Comparison of ENCODE assay signal across 8 mouse cellular contexts in the genomic region with DNA sequence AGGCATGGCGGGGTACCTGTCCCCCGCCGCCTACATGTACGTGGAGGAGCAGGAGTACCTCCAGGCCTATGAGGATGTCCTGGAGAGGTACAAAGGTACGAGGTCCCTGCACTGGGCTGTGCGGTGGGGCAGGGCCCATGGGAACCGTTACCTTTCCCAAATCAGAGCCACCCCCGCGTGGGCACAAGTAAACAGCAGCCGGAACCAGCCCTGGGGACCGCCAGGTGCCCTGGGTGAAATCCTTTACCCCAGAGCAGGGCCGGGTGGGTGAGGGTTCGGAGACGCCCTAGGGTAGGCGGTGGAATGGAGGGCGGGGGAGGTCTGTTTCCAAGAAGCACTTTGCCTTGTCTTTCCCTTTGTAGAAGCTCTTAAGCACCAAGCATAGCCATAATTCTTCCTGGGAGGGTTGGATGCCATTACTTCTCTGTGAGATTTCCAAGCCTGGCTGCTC.
DNase-seq lines count a peak whose midpoint lies in the region; ATAC-seq and TF ChIP-seq lines count a peak whose summit lies in the region.

No protein-coding gene starts in this region.

- no peaks in the 10 kb centered on the region for H3K27me3 ChIP-seq in liver, adult 2 months (ENCODE audit: control insufficient read depth, insufficient read depth, low read length)
- H3K27me3 ChIP-seq in forebrain, embryonic 14.5 days (replicated peaks; ENCODE audit: control insufficient read depth, insufficient read depth, low read length): no peaks in the 10 kb centered on the region
- peaks cover 10% of the 10 kb centered on the region; the same call in 1 of the 2 replicates for H3K27me3 ChIP-seq in intestine, postnatal 0 days (replicated peaks; ENCODE audit: control insufficient read depth, insufficient read depth, low read length)
- no peaks in the 10 kb centered on the region for H3K27me3 ChIP-seq in midbrain, postnatal 0 days (ENCODE audit: insufficient read depth, low read length)

- TF ChIP-seq CTCF in liver, adult 2 months (IDR thresholded peaks at IDR 0.05; ENCODE audit: low read depth, low read length): no peak
- no peak for TF ChIP-seq CTCF in intestine, postnatal 0 days (IDR thresholded peaks at IDR 0.05; ENCODE audit: low read depth)
- no peak for TF ChIP-seq CTCF in midbrain, postnatal 0 days (IDR thresholded peaks at IDR 0.05)

- ATAC-seq in forebrain, embryonic 14.5 days: peak; percentile 58
- ATAC-seq in intestine, postnatal 0 days: peak; percentile 22; the same call in 1 of the 2 replicates
- ATAC-seq in midbrain, postnatal 0 days (ENCODE audit: low FRiP score): peak; percentile 29; the same call in 1 of the 2 replicates

- peak overlapping the region; percentile 95 for H3K4me2 ChIP-seq in forebrain, embryonic 14.5 days (ENCODE audit: low read length)
- H3K4me2 ChIP-seq in intestine, postnatal 0 days (replicated peaks; ENCODE audit: low read depth): peak overlapping the region; percentile 88
- peak overlapping the region; percentile 87 for H3K4me2 ChIP-seq in midbrain, postnatal 0 days (ENCODE audit: low read depth, low read length, poor library complexity, severe bottlenecking)

- TF ChIP-seq POLR2A in liver, adult 2 months (IDR thresholded peaks at IDR 0.05; ENCODE audit: extremely low read depth, insufficient read depth, low read length): no peak

- H3K4me3 ChIP-seq in liver, adult 2 months (ENCODE audit: insufficient read depth, low read depth, low read length): peak overlapping the region; percentile 72
- H3K4me3 ChIP-seq in forebrain, embryonic 14.5 days (ENCODE audit: low read depth, low read length): peak overlapping the region; percentile 74
- peak overlapping the region; percentile 64 for H3K4me3 ChIP-seq in intestine, postnatal 0 days (ENCODE audit: low read depth, low read length)
- peak overlapping the region; percentile 80 for H3K4me3 ChIP-seq in midbrain, postnatal 0 days (ENCODE audit: low read depth, low read length)

- WGBS in liver, adult 2 months: 17% methylated on average over 16 of the region's 16 CpGs
- WGBS in forebrain, embryonic 14.5 days: 1% methylated on average over 16 of the region's 16 CpGs
- WGBS in intestine, postnatal 0 days: 4% methylated on average over 16 of the region's 16 CpGs
- 4% methylated on average over 13 of the region's 16 CpGs for WGBS in midbrain, postnatal 0 days

- H3K4me1 ChIP-seq in liver, adult 2 months (ENCODE audit: control insufficient read depth, insufficient read depth, low read length): 0 out of 2 replicates have a peak, but pooled peaks cover 2% of the 10 kb centered on the region
- H3K4me1 ChIP-seq in forebrain, embryonic 14.5 days (ENCODE audit: control insufficient read depth, insufficient read depth, low read length): peaks cover 17% of the 10 kb centered on the region
- H3K4me1 ChIP-seq in intestine, postnatal 0 days (replicated peaks; ENCODE audit: control insufficient read depth, insufficient read depth, low read length): no peaks in the 10 kb centered on the region
- H3K4me1 ChIP-seq in midbrain, postnatal 0 days (ENCODE audit: insufficient read depth, low read length): peaks cover 10% of the 10 kb centered on the region

- H3K79me2 ChIP-seq in liver, adult 2 months (ENCODE audit: control insufficient read depth, insufficient read depth, low read length): no peaks in the 10 kb centered on the region

- H3K36me3 ChIP-seq in liver, adult 2 months (ENCODE audit: control insufficient read depth, insufficient read depth, low read length): no peaks in the 10 kb centered on the region
- no peaks in the 10 kb centered on the region for H3K36me3 ChIP-seq in forebrain, embryonic 14.5 days (ENCODE audit: control insufficient read depth, insufficient read depth, low read length)
- no peaks in the 10 kb centered on the region for H3K36me3 ChIP-seq in intestine, postnatal 0 days (ENCODE audit: control insufficient read depth, insufficient read depth)
- H3K36me3 ChIP-seq in midbrain, postnatal 0 days (ENCODE audit: insufficient read depth, low read length): no peaks in the 10 kb centered on the region

- intact Hi-C loops in gastrocnemius, postnatal 14 days (cut with DNase I; ENCODE audit: low total_unique reads): no loop called here

- no peak for DNase-seq in liver, adult 2 months (ENCODE audit: extremely low read depth, low read depth, low spot score)
- DNase-seq in liver: no peak
- peak; percentile 41 for DNase-seq in adrenal gland, postnatal 10 days
- DNase-seq in forebrain, embryonic 14.5 days (ENCODE audit: low spot score): peak; percentile 40
- DNase-seq in midbrain, postnatal 0 days (ENCODE audit: low spot score): peak; percentile 21
- DNase-seq in natural killer cell, adult 2 months (ENCODE audit: low spot score in 2 of 2): no peak
- DNase-seq in gastrocnemius, postnatal 14 days: no peak

- H3K9ac ChIP-seq in liver, adult 2 months (ENCODE audit: low read depth, low read length): peak overlapping the region; percentile 44
- H3K9ac ChIP-seq in forebrain, embryonic 14.5 days (ENCODE audit: low read length): peak overlapping the region; percentile 88
- H3K9ac ChIP-seq in intestine, postnatal 0 days (ENCODE audit: low read depth, low read length): peak overlapping the region; percentile 51
- peak overlapping the region; percentile 79 for H3K9ac ChIP-seq in midbrain, postnatal 0 days (replicated peaks; ENCODE audit: low read length, poor library complexity, severe bottlenecking)

- no peak overlapping the region for H3K27ac ChIP-seq in liver, adult 2 months (replicated peaks; ENCODE audit: insufficient read depth, low read depth, low read length)
- peak overlapping the region; percentile 33; the same call in 1 of the 2 replicates for H3K27ac ChIP-seq in forebrain, embryonic 14.5 days (ENCODE audit: low read depth, low read length)
- no peak overlapping the region for H3K27ac ChIP-seq in intestine, postnatal 0 days (ENCODE audit: low read depth, low read length)
- H3K27ac ChIP-seq in midbrain, postnatal 0 days (ENCODE audit: low read depth, low read length): peak overlapping the region; percentile 71

- no peaks in the 10 kb centered on the region for H3K9me3 ChIP-seq in forebrain, embryonic 14.5 days (replicated peaks; ENCODE audit: control insufficient read depth, low read length)
- H3K9me3 ChIP-seq in intestine, postnatal 0 days (ENCODE audit: control insufficient read depth): no peaks in the 10 kb centered on the region
- no peaks in the 10 kb centered on the region for H3K9me3 ChIP-seq in midbrain, postnatal 0 days (ENCODE audit: low read length)

Comparison
In these comparisons a context has a peak if more than half of its experiments do, and no peak if none do; other contexts are left out.
1. DNase-seq: peak in adrenal gland, postnatal 10 days (single experiment), forebrain, embryonic 14.5 days (single experiment) and midbrain, postnatal 0 days (single experiment); none in liver, adult 2 months (single experiment), liver (single experiment), natural killer cell, adult 2 months (0 of 2) and gastrocnemius, postnatal 14 days (single experiment).
2. H3K27ac ChIP-seq: peak in forebrain, embryonic 14.5 days (single experiment) and midbrain, postnatal 0 days (single experiment); none in liver, adult 2 months (single experiment) and intestine, postnatal 0 days (single experiment).
3. Peak in every context shown above with its lines, with median percentiles within 50 percentile points of each other: H3K4me3 ChIP-seq, H3K9ac ChIP-seq, ATAC-seq and H3K4me2 ChIP-seq.